Mouse (Mus musculus): ENCODE data around the gene Tceal9.
"Not testable (repeated sequence)": the region's sequence is repeated elsewhere in the genome, so short reads cannot be mapped to it uniquely, and the experiment has no call there.

The Tceal9 gene

DNA sequence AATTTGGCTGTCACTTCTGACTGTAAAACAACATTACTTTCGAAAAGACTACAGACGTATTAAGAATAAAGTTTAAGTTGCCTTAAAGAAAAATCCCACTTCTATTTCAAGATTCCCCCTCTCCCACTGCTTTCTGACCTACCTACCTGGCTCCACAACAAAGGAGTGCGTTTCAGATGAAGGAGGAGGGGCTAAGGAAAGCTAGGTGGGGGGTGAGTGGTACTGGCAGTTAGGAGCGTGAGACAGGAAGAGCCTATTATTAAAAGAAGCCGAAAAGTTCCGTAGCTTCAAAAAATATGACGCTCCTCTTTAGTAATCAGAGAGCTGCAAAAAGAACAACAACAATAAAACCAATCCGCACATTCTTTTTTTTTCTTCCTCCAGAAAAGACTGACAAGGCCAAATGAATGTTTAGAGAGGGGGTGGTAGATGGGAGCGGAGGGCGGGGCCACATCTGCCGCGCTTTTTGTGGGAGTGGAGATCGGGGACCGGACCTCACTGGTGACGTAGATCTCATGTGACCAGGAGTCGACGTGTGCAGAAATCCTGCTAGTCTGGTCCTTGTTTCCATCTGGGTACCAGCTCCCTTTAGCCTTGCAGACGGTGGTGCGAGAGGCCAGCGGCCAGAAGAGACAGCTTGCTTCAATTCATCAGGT lies at the start of gene Tceal9:
Tceal9 (plus strand) TSS at position 506 of the 656 bp plus-strand sequence.
- DNase-seq (ENCODE audit: low spot score in 2 of 2): peak; percentile 63 to 70

- DNase-seq (ENCODE audit: low spot score in 2 of 2): no peak
Observed at GRCm38 (mm10) chrX:136195193-136195944, 49.5 kb upstream of the Tceal9 start.

DNA sequence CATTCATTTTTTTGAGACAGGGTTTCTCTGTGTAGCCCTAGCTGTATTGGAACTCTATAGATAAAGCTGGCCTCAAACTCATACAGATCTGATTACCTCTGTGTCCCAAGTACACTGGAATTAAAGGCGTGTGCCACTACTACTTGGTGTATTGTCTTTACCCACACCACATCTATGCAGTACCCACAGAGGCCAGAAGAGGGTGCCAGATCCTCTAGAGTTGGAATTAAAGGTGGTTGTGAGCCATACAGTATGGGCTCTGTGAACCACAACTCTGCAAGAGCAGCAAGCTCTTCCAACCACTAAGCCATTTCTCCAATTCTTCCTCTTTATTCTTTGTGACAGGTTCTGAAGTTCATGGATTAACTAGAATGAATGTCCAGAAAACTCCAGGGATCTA lies 48.0 kb upstream of the Tceal9 start:
- peak in 1 of 2 experiments; percentile 1 for DNase-seq (ENCODE audit: low spot score in 2 of 2)

DNA sequence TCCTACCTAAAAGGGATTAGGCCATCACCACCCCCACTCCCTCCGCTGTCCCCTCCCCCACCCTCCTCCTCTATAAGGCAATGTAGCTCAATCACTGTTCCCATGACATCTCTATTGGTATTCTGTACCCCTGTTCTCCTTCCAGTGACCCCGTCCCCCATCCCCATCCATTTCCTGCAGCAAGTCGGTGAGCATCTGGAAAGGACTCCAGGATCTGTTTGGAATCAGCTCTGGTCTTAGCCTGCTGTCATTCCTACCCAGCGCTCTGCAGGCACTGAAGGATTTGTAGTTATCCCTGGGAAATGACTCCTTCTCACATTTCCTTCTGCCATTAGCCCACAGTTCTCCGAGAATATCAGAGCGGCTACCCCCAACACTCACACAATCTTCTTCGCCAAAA lies 41.6 kb upstream of the Tceal9 start:
- DNase-seq (ENCODE audit: low spot score in 2 of 2): no peak

DNA sequence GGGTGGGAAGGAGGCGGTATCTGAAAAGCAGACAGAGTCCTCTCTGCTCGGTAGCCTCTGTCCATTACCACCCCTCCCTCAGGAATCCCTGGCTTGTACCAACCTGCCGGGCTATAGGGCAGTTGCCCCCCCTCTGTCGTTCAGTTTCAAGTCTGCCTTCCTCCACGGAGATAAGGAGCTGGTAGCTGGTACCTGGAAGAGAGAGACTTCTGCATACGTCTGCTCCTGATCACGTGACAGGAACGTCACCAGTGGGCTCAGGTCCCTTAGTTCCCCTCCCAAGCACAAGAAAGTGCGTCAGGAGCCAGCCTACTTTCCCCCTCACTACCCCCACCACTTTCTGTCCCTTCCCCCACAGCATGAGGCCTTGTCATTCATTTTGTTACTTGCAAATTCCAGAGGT lies 41.2 kb upstream of the Tceal9 start, which contains the start of gene Tceal5:
Tceal5 (minus strand) TSS at position 213 of the 403 bp plus-strand sequence.
- DNase-seq (ENCODE audit: low spot score in 2 of 2): no peak

- no peak for DNase-seq (ENCODE audit: low spot score in 2 of 2)
Observed at GRCm38 (mm10) chrX:136204406-136204805, 40.5 kb upstream of the Tceal9 start.

DNA sequence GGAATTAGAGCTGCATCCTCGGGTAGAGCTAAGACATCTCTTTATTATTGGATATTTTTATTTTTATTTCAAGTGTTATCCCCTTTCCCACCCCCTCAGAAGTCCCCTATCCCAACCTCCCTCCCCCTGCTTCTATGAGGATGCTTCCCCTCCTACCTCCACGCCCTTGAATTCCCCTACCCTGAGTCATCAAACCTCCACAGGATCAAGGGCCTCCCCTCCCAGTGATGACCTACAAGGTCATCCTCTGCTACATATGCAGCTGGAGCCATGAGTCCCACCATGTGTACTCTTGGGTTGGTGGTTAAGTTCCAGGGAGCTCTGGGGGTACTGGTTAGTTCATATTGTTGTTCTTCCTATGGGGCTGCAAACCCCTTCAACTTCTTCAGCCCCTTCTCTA lies 31.5 kb upstream of the Tceal9 start:
- DNase-seq (ENCODE audit: low spot score in 2 of 2): no peak

DNA sequence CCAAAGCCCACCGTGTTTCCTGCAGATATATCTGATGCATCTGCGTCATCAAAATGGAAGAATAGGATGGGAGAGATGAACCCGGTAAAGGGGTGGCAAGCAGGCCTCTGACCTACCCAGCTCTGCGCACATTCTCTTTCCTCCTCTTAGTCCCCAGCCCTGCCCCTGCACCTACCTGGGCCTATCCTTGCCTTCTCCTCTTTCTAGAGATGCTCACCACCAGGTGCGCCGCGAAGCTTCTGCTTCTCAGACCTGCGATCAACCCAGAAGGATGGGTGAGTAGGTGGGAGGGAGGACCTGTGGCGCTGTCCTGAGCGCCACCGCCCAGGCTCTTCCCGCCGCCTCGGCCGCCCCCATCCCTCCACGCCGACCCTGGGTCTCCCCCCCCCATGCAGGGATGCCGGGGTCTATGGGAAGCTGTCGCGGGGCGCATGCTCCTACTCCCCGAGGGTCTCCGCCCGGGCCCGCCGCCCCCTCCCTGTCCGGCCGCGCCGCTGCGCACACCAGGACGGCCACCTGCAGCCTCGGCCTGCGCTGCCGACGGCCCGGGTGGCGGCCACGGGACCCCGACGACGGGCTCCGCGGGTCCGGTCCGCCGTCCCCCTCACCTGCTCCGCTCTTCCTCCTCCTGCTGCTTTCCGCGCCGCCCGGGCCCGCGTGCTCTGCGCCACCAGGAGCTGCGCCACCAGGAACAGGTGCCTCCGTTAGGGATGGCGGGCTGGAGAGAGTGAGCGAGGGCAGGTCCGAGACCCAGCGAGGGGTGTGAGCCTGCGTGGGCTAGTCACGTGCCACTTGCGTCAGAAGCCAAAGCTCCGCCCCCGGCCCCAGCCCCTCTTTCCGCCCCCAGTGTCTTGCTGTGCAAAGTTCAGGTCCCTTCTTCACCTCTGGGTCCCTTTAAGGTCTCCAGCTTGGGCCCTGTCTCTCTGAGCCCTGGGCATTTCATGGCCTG lies 29.9 kb upstream of the Tceal9 start, which contains the start of the genes Tceal7 and Bex1:
Tceal7 (plus strand) TSS at position 51 of the 949 bp plus-strand sequence.
Bex1 (minus strand) TSS at position 785 of the 949 bp plus-strand sequence.
- not testable (repeated sequence) for DNase-seq (ENCODE audit: low spot score in 2 of 2)

- DNase-seq (ENCODE audit: low spot score in 2 of 2): no peak
Observed at GRCm38 (mm10) chrX:136216303-136216702, 28.6 kb upstream of the Tceal9 start.

- DNase-seq (ENCODE audit: low spot score in 2 of 2): no peak
Observed at GRCm38 (mm10) chrX:136223714-136224113, 21.2 kb upstream of the Tceal9 start.

DNA sequence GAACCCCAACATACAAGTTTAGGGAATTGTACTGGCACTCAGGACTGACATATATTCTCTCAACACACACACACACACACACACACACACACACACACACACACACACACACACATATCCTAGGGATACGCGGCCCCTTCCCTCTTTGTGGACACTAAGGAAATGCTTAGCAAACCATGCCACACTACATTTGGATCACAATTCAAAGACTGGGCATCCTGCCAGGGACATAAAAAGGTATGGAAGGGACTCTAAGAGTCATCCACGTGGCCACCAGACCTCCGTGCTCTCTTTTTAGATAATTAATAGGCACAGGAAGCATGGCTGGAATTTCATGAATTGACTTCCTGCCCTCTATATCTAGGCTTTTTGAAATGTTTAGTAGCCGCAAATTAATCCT lies 17.1 kb upstream of the Tceal9 start:
- DNase-seq (ENCODE audit: low spot score in 2 of 2): no peak

GRCm38 (mm10) chrX:136238118-136238517 lies 6.8 kb upstream of the Tceal9 start:
- DNase-seq (ENCODE audit: low spot score in 2 of 2): peak in 1 of 2 experiments; percentile 1

DNA sequence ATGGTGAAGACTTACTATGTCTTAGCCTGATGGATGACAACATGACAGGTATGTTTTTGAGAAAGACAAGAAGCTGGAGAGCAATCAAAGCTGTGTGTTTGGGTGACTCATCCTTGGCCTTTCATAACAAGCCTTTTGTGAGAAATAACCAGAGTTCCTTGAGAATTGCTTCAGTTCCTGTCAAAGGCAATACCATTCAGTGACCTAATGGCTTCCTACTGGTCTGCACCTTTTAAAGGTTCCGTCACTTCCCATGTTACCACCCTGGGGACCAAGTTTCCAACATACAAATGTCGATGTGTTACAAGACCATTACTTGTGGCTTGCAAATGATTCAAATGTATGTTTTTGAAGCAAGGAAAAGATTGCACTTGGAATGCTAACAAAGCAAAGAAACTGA lies 1.7 kb upstream of the Tceal9 start:
- DNase-seq (ENCODE audit: low spot score in 2 of 2): no peak

- DNase-seq (ENCODE audit: low spot score in 2 of 2): peak in 1 of 2 experiments; percentile 2
Observed at GRCm38 (mm10) chrX:136245521-136246071, 717 bp downstream of the Tceal9 start.

DNA sequence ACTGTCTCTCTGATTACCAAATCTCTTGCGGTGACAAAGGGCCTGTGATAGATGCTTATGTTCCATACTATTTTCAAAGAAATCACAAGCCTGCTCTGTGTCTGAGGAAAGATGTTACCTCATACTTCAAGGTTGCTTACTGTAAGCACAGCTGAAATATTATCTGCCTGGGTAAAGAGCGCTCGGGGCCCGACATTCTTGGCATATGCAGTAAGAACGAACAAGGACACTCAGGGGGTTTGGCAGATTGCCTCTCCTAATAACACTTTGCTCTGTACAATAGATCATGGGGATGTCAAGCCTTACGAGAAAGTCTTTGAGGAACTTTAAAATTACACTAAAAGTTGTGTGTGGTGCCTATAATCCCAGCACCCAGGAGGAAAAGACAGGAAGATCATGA lies 3.9 kb downstream of the Tceal9 start:
- no peak for DNase-seq (ENCODE audit: low spot score in 2 of 2)

- DNase-seq (ENCODE audit: low spot score in 2 of 2): no peak
Observed at GRCm38 (mm10) chrX:136249671-136250070, 4.8 kb downstream of the Tceal9 start.

DNA sequence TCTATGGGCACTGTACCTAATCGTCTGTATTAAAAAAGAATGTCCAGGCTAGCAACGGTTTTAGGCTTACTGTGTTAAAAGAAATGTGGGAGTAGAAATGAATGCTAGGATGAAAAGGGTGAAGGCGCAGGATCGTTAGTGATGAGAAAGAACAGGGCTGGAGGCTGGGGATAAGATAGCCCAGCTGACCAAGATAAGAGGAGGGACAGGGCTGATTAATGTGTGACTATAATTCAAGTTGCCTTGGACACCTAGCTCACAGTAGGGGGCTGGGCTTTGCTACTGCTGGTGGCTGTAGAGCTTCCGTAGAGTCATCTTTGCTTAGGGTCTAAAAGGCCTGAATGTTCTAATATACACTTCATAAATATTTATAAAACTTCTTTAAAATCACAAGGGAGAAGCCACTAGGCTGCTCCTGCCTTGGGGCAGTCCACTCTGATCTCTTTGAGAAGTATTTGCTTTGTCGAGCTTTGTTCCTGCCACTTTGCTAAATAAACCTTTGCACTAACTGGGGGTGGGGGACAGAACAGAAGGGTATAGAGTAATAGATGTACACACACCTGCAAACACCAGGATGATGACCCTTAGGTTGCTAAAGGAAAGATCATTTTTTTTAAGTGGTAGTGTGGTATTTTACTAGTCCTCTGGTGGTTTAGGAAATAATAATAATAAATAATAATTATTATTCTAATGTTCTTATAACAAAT lies 7.3 kb downstream of the Tceal9 start:
- no peak for DNase-seq (ENCODE audit: low spot score in 2 of 2)

DNA sequence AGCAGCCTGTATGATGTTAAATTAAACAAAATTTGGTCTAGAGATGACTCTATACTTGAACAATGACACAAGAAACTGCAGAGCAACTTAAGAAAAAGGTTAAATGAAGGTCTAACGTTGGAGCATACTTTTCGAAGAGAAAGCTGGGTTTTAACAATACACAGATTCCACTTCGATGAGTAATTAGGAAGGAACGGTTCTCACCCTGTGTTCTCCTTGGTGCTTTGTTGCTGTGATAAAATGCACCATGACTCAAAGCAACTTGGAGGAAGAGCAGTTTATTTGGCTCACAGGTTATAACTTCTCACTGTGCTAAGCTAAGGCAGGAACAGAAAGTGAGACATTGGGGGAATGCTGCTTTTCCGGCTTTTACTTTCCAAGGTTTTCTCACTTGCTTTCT lies 22.8 kb downstream of the Tceal9 start:
- no peak for DNase-seq (ENCODE audit: low spot score in 2 of 2)

GRCm38 (mm10) chrX:136268173-136268572 lies 23.3 kb downstream of the Tceal9 start:
- DNase-seq (ENCODE audit: low spot score in 2 of 2): no peak

DNA sequence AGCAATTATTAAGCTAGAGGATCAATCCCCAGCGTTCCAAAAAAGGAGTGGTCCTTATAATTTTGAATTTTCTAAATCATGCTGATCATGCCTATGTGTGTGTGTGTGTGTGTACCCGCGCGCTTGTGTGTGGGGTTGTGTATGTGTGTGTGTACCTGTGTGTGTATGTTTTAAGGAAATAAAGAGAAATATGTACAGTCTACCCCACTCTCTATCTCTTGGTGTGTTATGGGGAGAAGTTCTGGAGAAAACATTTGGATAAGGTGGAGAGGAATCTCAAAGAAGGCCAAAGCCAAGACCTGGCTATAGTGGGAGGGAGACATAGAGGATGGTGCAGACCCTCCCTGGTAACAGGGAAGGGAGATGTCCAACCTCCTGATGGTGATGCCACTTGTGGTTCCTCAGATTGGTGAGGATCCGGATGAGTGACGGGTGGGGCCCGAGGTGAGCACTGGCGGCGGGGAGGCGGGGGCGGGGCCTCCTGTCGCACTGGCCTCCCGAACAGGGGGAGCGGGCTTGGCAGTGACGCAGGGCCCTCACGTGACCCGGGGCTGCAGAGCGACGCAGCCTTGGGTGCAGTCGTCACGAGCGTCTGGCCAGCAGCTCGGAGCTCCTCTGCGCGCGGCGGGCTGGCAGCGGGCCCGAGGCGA lies 25.0 kb downstream of the Tceal9 start, which contains the start of gene Bex3:
Bex3 (plus strand) TSS at position 511 of the 650 bp plus-strand sequence.
- peak; percentile 24 to 43 for DNase-seq (ENCODE audit: low spot score in 2 of 2)

All from spleen, postnatal 36 days (tissue).